Mouse (Mus musculus): ENCODE measurements at regions not wholly inside any gene's neighbourhood (a gene's known extent, or its start where the extent isn't known, plus 50 kb on each side); places are given as distances from the start of the nearest gene placed in this dataset.
"Not testable (repeated sequence)": the region's sequence is repeated elsewhere in the genome, so short reads cannot be mapped to it uniquely, and the experiment has no call there.

GRCm38 (mm10) chr8:109320955-109321354, 172.9 kb upstream of the Pmfbp1 start:
- Histone ChIP-seq H3K4me3 (no peak overlapping the region), H3K4me2 (ENCODE audit: low read depth) (no peak overlapping the region), H3ac (ENCODE audit: control insufficient read depth, insufficient read length) (no peak overlapping the region), H3K36me3 (ENCODE audit: control insufficient read depth, insufficient read depth) (no peaks in the 10 kb centered on the region), H3K79me2 (ENCODE audit: control insufficient read depth, insufficient read depth) (no peaks in the 10 kb centered on the region), H3K27me3 (ENCODE audit: control insufficient read depth, insufficient read depth, insufficient read length) (peaks cover 5% of the 10 kb centered on the region)
- no peak for TF ChIP-seq REST (IDR thresholded peaks at IDR 0.05; ENCODE audit: insufficient read depth, insufficient read length)
- TF ChIP-seq MYOD1 (IDR thresholded peaks at IDR 0.05; ENCODE audit: control insufficient read depth in 1 of 3, insufficient read length in 2 of 3, low read depth in 2 of 3), result no peak
- no peak for TF ChIP-seq POLR2AphosphoS2 (IDR thresholded peaks at IDR 0.05; ENCODE audit: insufficient read length, low read depth)
- TF ChIP-seq MAX (IDR thresholded peaks at IDR 0.05; ENCODE audit: low read depth), result no peak
- no peak for TF ChIP-seq TCF12 (IDR thresholded peaks at IDR 0.05; ENCODE audit: insufficient read depth, poor library complexity, severe bottlenecking)
- TF ChIP-seq USF1 (IDR thresholded peaks at IDR 0.05; ENCODE audit: low read depth), result no peak
- no peak for TF ChIP-seq SRF (IDR thresholded peaks at IDR 0.05; ENCODE audit: control insufficient read depth, insufficient read length, low read depth)
- no peak for TF ChIP-seq MYOG (IDR thresholded peaks at IDR 0.05; ENCODE audit: control insufficient read depth in 1 of 3, insufficient read depth in 1 of 3, insufficient read length in 2 of 3, low read depth in 2 of 3)
- TF ChIP-seq POLR2A (IDR thresholded peaks at IDR 0.05; ENCODE audit: insufficient read length, low read depth), result no peak
- TF ChIP-seq E2F4 (IDR thresholded peaks at IDR 0.05; ENCODE audit: insufficient read depth), result no peak
- TF ChIP-seq TCF3 (IDR thresholded peaks at IDR 0.05; ENCODE audit: insufficient read length, low read depth), result no peak
- no peak for TF ChIP-seq CEBPB (IDR thresholded peaks at IDR 0.05; ENCODE audit: insufficient read depth, poor library complexity, severe bottlenecking)

- H3ac ChIP-seq (ENCODE audit: control insufficient read depth, insufficient read length), result no peak overlapping the region
Observed at GRCm38 (mm10) chr8:109323351-109323750, 170.5 kb upstream of the Pmfbp1 start.

GRCm38 (mm10) chr8:109324241-109324640, 169.6 kb upstream of the Pmfbp1 start:
- TF ChIP-seq REST (IDR thresholded peaks at IDR 0.05; ENCODE audit: insufficient read depth, insufficient read length), result no peak
- TF ChIP-seq MAX (IDR thresholded peaks at IDR 0.05; ENCODE audit: low read depth), result no peak
- no peak for TF ChIP-seq POLR2A (IDR thresholded peaks at IDR 0.05; ENCODE audit: insufficient read length, low read depth)
- TF ChIP-seq E2F4 (IDR thresholded peaks at IDR 0.05; ENCODE audit: insufficient read depth), result no peak
- no peak for TF ChIP-seq USF1 (IDR thresholded peaks at IDR 0.05; ENCODE audit: low read depth)
- TF ChIP-seq CEBPB (IDR thresholded peaks at IDR 0.05; ENCODE audit: insufficient read depth, poor library complexity, severe bottlenecking), result no peak
- no peak overlapping the region for H3ac ChIP-seq (ENCODE audit: control insufficient read depth, insufficient read length)
- no peaks in the 10 kb centered on the region for H3K79me2 ChIP-seq (ENCODE audit: control insufficient read depth, insufficient read depth)
- H3K4me2 ChIP-seq (ENCODE audit: low read depth), result no peak overlapping the region
- no peak overlapping the region for H3K4me3 ChIP-seq
- peaks cover 5% of the 10 kb centered on the region for H3K27me3 ChIP-seq (ENCODE audit: control insufficient read depth, insufficient read depth, insufficient read length)
- no peaks in the 10 kb centered on the region for H3K36me3 ChIP-seq (ENCODE audit: control insufficient read depth, insufficient read depth)

More at GRCm38 (mm10) chr8:109323351-109323750, 170.5 kb upstream of the Pmfbp1 start:
- Histone ChIP-seq H3K79me2 (ENCODE audit: control insufficient read depth, insufficient read depth) (no peaks in the 10 kb centered on the region), H3K27me3 (ENCODE audit: control insufficient read depth, insufficient read depth, insufficient read length) (peaks cover 5% of the 10 kb centered on the region), H3K4me3 (no peak overlapping the region), H3K36me3 (ENCODE audit: control insufficient read depth, insufficient read depth) (no peaks in the 10 kb centered on the region), H3K4me2 (ENCODE audit: low read depth) (no peak overlapping the region)
- TF ChIP-seq TCF12 (IDR thresholded peaks at IDR 0.05; ENCODE audit: insufficient read depth, poor library complexity, severe bottlenecking) (no peak), MYOD1 (IDR thresholded peaks at IDR 0.05; ENCODE audit: control insufficient read depth in 1 of 3, insufficient read length in 2 of 3, low read depth in 2 of 3) (no peak)

- Histone ChIP-seq H3K4me3 (no peak overlapping the region), H3K79me2 (ENCODE audit: control insufficient read depth, insufficient read depth) (no peaks in the 10 kb centered on the region), H3K4me2 (ENCODE audit: low read depth) (no peak overlapping the region), H3K36me3 (ENCODE audit: control insufficient read depth, insufficient read depth) (no peaks in the 10 kb centered on the region), H3ac (ENCODE audit: control insufficient read depth, insufficient read length) (no peak overlapping the region), H3K27me3 (ENCODE audit: control insufficient read depth, insufficient read depth, insufficient read length) (no peaks in the 10 kb centered on the region)
- TF ChIP-seq SRF (IDR thresholded peaks at IDR 0.05; ENCODE audit: control insufficient read depth, insufficient read length, low read depth) (no peak), USF1 (IDR thresholded peaks at IDR 0.05; ENCODE audit: low read depth) (no peak), TCF3 (IDR thresholded peaks at IDR 0.05; ENCODE audit: insufficient read length, low read depth) (no peak), POLR2A (IDR thresholded peaks at IDR 0.05; ENCODE audit: insufficient read length, low read depth) (no peak), POLR2AphosphoS2 (IDR thresholded peaks at IDR 0.05; ENCODE audit: insufficient read length, low read depth) (no peak), MYOD1 (IDR thresholded peaks at IDR 0.05; ENCODE audit: control insufficient read depth in 1 of 3, insufficient read length in 2 of 3, low read depth in 2 of 3) (no peak), MYOG (IDR thresholded peaks at IDR 0.05; ENCODE audit: control insufficient read depth in 1 of 3, insufficient read depth in 1 of 3, insufficient read length in 2 of 3, low read depth in 2 of 3) (no peak), CEBPB (IDR thresholded peaks at IDR 0.05; ENCODE audit: insufficient read depth, poor library complexity, severe bottlenecking) (no peak), MAX (IDR thresholded peaks at IDR 0.05; ENCODE audit: low read depth) (no peak), REST (IDR thresholded peaks at IDR 0.05; ENCODE audit: insufficient read depth, insufficient read length) (no peak), TCF12 (IDR thresholded peaks at IDR 0.05; ENCODE audit: insufficient read depth, poor library complexity, severe bottlenecking) (no peak)
Observed at GRCm38 (mm10) chr8:109336203-109336602, 157.6 kb upstream of the Pmfbp1 start.

GRCm38 (mm10) chr8:109338220-109338835, 155.5 kb upstream of the Pmfbp1 start:
- Histone ChIP-seq H3K4me3 (no peak overlapping the region), H3K27me3 (ENCODE audit: control insufficient read depth, insufficient read depth, insufficient read length) (no peaks in the 10 kb centered on the region), H3K4me2 (ENCODE audit: low read depth) (no peak overlapping the region), H3ac (ENCODE audit: control insufficient read depth, insufficient read length) (no peak overlapping the region), H3K79me2 (ENCODE audit: control insufficient read depth, insufficient read depth) (no peaks in the 10 kb centered on the region), H3K36me3 (ENCODE audit: control insufficient read depth, insufficient read depth) (no peaks in the 10 kb centered on the region)
- no peak for TF ChIP-seq POLR2A (IDR thresholded peaks at IDR 0.05; ENCODE audit: insufficient read length, low read depth)
- no peak for TF ChIP-seq USF1 (IDR thresholded peaks at IDR 0.05; ENCODE audit: low read depth)
- no peak for TF ChIP-seq MYOG (IDR thresholded peaks at IDR 0.05; ENCODE audit: control insufficient read depth in 1 of 3, insufficient read depth in 1 of 3, insufficient read length in 2 of 3, low read depth in 2 of 3)
- TF ChIP-seq POLR2AphosphoS2 (IDR thresholded peaks at IDR 0.05; ENCODE audit: insufficient read length, low read depth), result no peak
- TF ChIP-seq REST (IDR thresholded peaks at IDR 0.05; ENCODE audit: insufficient read depth, insufficient read length), result no peak
- no peak for TF ChIP-seq MAX (IDR thresholded peaks at IDR 0.05; ENCODE audit: low read depth)
- TF ChIP-seq MYOD1 (IDR thresholded peaks at IDR 0.05; ENCODE audit: control insufficient read depth in 1 of 3, insufficient read length in 2 of 3, low read depth in 2 of 3), result no peak
- TF ChIP-seq CEBPB (IDR thresholded peaks at IDR 0.05; ENCODE audit: insufficient read depth, poor library complexity, severe bottlenecking), result no peak
- no peak for TF ChIP-seq TCF12 (IDR thresholded peaks at IDR 0.05; ENCODE audit: insufficient read depth, poor library complexity, severe bottlenecking)
- no peak for TF ChIP-seq TCF3 (IDR thresholded peaks at IDR 0.05; ENCODE audit: insufficient read length, low read depth)
- TF ChIP-seq SRF (IDR thresholded peaks at IDR 0.05; ENCODE audit: control insufficient read depth, insufficient read length, low read depth), result no peak
- no peak for TF ChIP-seq E2F4 (IDR thresholded peaks at IDR 0.05; ENCODE audit: insufficient read depth)

GRCm38 (mm10) chr8:109340647-109341046, 153.2 kb upstream of the Pmfbp1 start:
- H3K27me3 ChIP-seq (ENCODE audit: control insufficient read depth, insufficient read depth, insufficient read length); H3K4me2 ChIP-seq (ENCODE audit: low read depth); H3ac ChIP-seq (ENCODE audit: control insufficient read depth, insufficient read length); H3K79me2 ChIP-seq (ENCODE audit: control insufficient read depth, insufficient read depth); H3K4me3 ChIP-seq; H3K36me3 ChIP-seq (ENCODE audit: control insufficient read depth, insufficient read depth): not testable (repeated sequence)
